Mouse (Mus musculus) hindbrain, embryonic 16.5 days (tissue): ENCODE measurements around the gene Ap1s3. TPM values are rescaled to one million over a fixed set of nuclear protein-coding genes. Genes with fewer than 3 reads are reported as not detected.
A peak's percentile ranks its signal among the peaks of the same experiment; 100 is the strongest.

Experiments
- ATAC-seq: fragments of 200-750 bp; cut with Nextera tagmentation; 2 replicates; pipeline ENCODE4 v1.8.0; 2017; ENCODE audit warnings: moderate TSS enrichment, moderate library complexity
- H3K27ac ChIP-seq: fragments of 300-500 bp; sonication (generic); 2 replicates; pipeline ENCODE4 v1.5.1; 2014; ENCODE audit warnings: low read depth, mild to moderate bottlenecking, control low read depth, low read length, moderate library complexity
- H3K27me3 ChIP-seq: fragments of 300-500 bp; sonication (generic); replicated peaks from 2 replicates; pipeline ENCODE4 v1.6.1; 2014; ENCODE audit warnings: low read length; ENCODE audit not compliant: control insufficient read depth, insufficient read depth
- H3K36me3 ChIP-seq: fragments of 300-500 bp; sonication (generic); 2 replicates; pipeline ENCODE4 v1.6.1; 2014; ENCODE audit warnings: mild to moderate bottlenecking, low read length, moderate library complexity, mixed read lengths; ENCODE audit not compliant: control insufficient read depth, insufficient read depth
- H3K4me1 ChIP-seq: fragments of 300-500 bp; sonication (generic); 2 replicates; pipeline ENCODE4 v1.6.1; 2014; ENCODE audit warnings: low read depth, low read length; ENCODE audit not compliant: control insufficient read depth, insufficient read depth
- H3K4me2 ChIP-seq: fragments of 300-500 bp; sonication (generic); 2 replicates; pipeline ENCODE4 v1.6.1; 2014; ENCODE audit warnings: mild to moderate bottlenecking, low read length, control low read depth, moderate library complexity
- H3K4me3 ChIP-seq: fragments of 300-500 bp; sonication (generic); 2 replicates; pipeline ENCODE4 v1.5.1; 2014; ENCODE audit warnings: mild to moderate bottlenecking, low read length, control low read depth, moderate library complexity
- H3K9ac ChIP-seq: fragments of 300-500 bp; sonication (generic); 2 replicates; pipeline ENCODE4 v1.6.1; 2014; ENCODE audit warnings: low read depth, mild to moderate bottlenecking, control low read depth, low read length, moderate library complexity
- H3K9me3 ChIP-seq: fragments of 300-500 bp; sonication (generic); 2 replicates; pipeline ENCODE4 v1.6.1; 2014; ENCODE audit warnings: mild to moderate bottlenecking, low read length, moderate library complexity; ENCODE audit not compliant: control insufficient read depth
- WGBS: fragments of 180-500 bp; shearing (Covaris S2); extraction: QIAGEN DNeasy Blood & Tissue Kit; methylation state at CpG from one replicate; pipeline ENCODE4 v1.1.7; 2014; 5-methylcytosine and 5-hydroxymethylcytosine counted together
- polyA plus RNA-seq: library from polyadenylated mRNA; unstranded; fragments of >200 nt; fragmentation: Nextera tagmentation; extraction: Ambion mirVana; gene quantifications from 2 replicates; pipeline ENCODE4 v1.2.1, GENCODE M21; 2015

Ap1s3 gene
- polyA plus RNA-seq, 1 experiment from 2014 or later: 0.16 TPM

GRCm38 (mm10) chr1:79643411-79644110 lies 28.2 kb downstream of the Ap1s3 start:
- H3K36me3 ChIP-seq: no peaks in the 10 kb centered on the region
- H3K27me3 ChIP-seq: no peaks in the 10 kb centered on the region
- no peak overlapping the region for H3K4me2 ChIP-seq
- H3K9me3 ChIP-seq: no peaks in the 10 kb centered on the region
- H3K4me3 ChIP-seq: no peak overlapping the region
- ATAC-seq: no peak
- H3K4me1 ChIP-seq: no peaks in the 10 kb centered on the region
- 88% methylated on average over 6 of the region's 6 CpGs for WGBS
- no peak overlapping the region for H3K27ac ChIP-seq
- no peak overlapping the region for H3K9ac ChIP-seq

GRCm38 (mm10) chr1:79642680-79643079 lies 29.1 kb downstream of the Ap1s3 start:
- Histone ChIP-seq H3K4me1 (no peaks in the 10 kb centered on the region), H3K27ac (no peak overlapping the region), H3K9ac (no peak overlapping the region), H3K4me3 (no peak overlapping the region), H3K36me3 (no peaks in the 10 kb centered on the region), H3K9me3 (no peaks in the 10 kb centered on the region), H3K4me2 (no peak overlapping the region), H3K27me3 (no peaks in the 10 kb centered on the region)
- no peak for ATAC-seq
- 95% methylated on average over 3 of the region's 3 CpGs for WGBS

- no peak for ATAC-seq
Observed at GRCm38 (mm10) chr1:79641355-79641754, 30.4 kb downstream of the Ap1s3 start.

GRCm38 (mm10) chr1:79640151-79640550 lies 31.6 kb downstream of the Ap1s3 start:
- Histone ChIP-seq H3K4me3 (no peak overlapping the region), H3K27me3 (no peaks in the 10 kb centered on the region), H3K36me3 (no peaks in the 10 kb centered on the region), H3K27ac (no peak overlapping the region), H3K9me3 (no peaks in the 10 kb centered on the region), H3K4me2 (no peak overlapping the region), H3K9ac (no peak overlapping the region), H3K4me1 (no peaks in the 10 kb centered on the region)
- WGBS: 41% methylated on average over 7 of the region's 7 CpGs
- peak; percentile 91 for ATAC-seq

More at GRCm38 (mm10) chr1:79641355-79641754, 30.4 kb downstream of the Ap1s3 start:
- no peak overlapping the region for H3K9ac ChIP-seq
- no peaks in the 10 kb centered on the region for H3K27me3 ChIP-seq
- WGBS: 84% methylated on average over 6 of the region's 6 CpGs
- no peaks in the 10 kb centered on the region for H3K36me3 ChIP-seq
- H3K4me1 ChIP-seq: no peaks in the 10 kb centered on the region
- H3K27ac ChIP-seq: no peak overlapping the region
- H3K4me3 ChIP-seq: no peak overlapping the region
- H3K4me2 ChIP-seq: no peak overlapping the region
- H3K9me3 ChIP-seq: no peaks in the 10 kb centered on the region

- H3K4me1 ChIP-seq: no peaks in the 10 kb centered on the region
- H3K4me2 ChIP-seq: no peak overlapping the region
- 0 out of 2 replicates have a peak, but pooled peaks have one; percentile 9 for ATAC-seq
- H3K4me3 ChIP-seq: no peak overlapping the region
- no peaks in the 10 kb centered on the region for H3K36me3 ChIP-seq
- no peaks in the 10 kb centered on the region for H3K9me3 ChIP-seq
- H3K27ac ChIP-seq: no peak overlapping the region
- WGBS: 70% methylated on average over 5 of the region's 5 CpGs
- H3K27me3 ChIP-seq: no peaks in the 10 kb centered on the region
- H3K9ac ChIP-seq: no peak overlapping the region
Observed at GRCm38 (mm10) chr1:79639683-79640082, 32.1 kb downstream of the Ap1s3 start.

- ATAC-seq: no peak
- H3K9ac ChIP-seq: no peak overlapping the region
- H3K4me1 ChIP-seq: no peaks in the 10 kb centered on the region
- no peak overlapping the region for H3K4me2 ChIP-seq
- no peaks in the 10 kb centered on the region for H3K9me3 ChIP-seq
- no peaks in the 10 kb centered on the region for H3K36me3 ChIP-seq
- 88% methylated on average over 6 of the region's 6 CpGs for WGBS
- no peak overlapping the region for H3K27ac ChIP-seq
- no peaks in the 10 kb centered on the region for H3K27me3 ChIP-seq
- H3K4me3 ChIP-seq: no peak overlapping the region
Observed at GRCm38 (mm10) chr1:79639107-79639506, 32.7 kb downstream of the Ap1s3 start.

GRCm38 (mm10) chr1:79637768-79638167 lies 34.0 kb downstream of the Ap1s3 start:
- H3K9me3 ChIP-seq: no peaks in the 10 kb centered on the region
- no peak overlapping the region for H3K4me2 ChIP-seq
- H3K27ac ChIP-seq: no peak overlapping the region
- WGBS: 93% methylated on average over 2 of the region's 2 CpGs
- no peaks in the 10 kb centered on the region for H3K4me1 ChIP-seq
- H3K9ac ChIP-seq: no peak overlapping the region
- no peak for ATAC-seq
- no peaks in the 10 kb centered on the region for H3K27me3 ChIP-seq
- no peaks in the 10 kb centered on the region for H3K36me3 ChIP-seq
- H3K4me3 ChIP-seq: no peak overlapping the region

- no peak for ATAC-seq
- no peaks in the 10 kb centered on the region for H3K27me3 ChIP-seq
- no peak overlapping the region for H3K27ac ChIP-seq
- no peaks in the 10 kb centered on the region for H3K36me3 ChIP-seq
- no peak overlapping the region for H3K9ac ChIP-seq
- 93% methylated on average over 4 of the region's 4 CpGs for WGBS
- no peaks in the 10 kb centered on the region for H3K4me1 ChIP-seq
- no peak overlapping the region for H3K4me2 ChIP-seq
- H3K9me3 ChIP-seq: no peaks in the 10 kb centered on the region
- H3K4me3 ChIP-seq: no peak overlapping the region
Observed at GRCm38 (mm10) chr1:79631521-79631920, 40.3 kb downstream of the Ap1s3 start.

- H3K9ac ChIP-seq: no peak overlapping the region
- H3K4me2 ChIP-seq: no peak overlapping the region
- 89% methylated on average over 5 of the region's 5 CpGs for WGBS
- no peaks in the 10 kb centered on the region for H3K9me3 ChIP-seq
- H3K4me3 ChIP-seq: no peak overlapping the region
- no peaks in the 10 kb centered on the region for H3K27me3 ChIP-seq
- H3K4me1 ChIP-seq: no peaks in the 10 kb centered on the region
- H3K27ac ChIP-seq: no peak overlapping the region
- no peaks in the 10 kb centered on the region for H3K36me3 ChIP-seq
- no peak for ATAC-seq
Observed at GRCm38 (mm10) chr1:79629726-79630125, 42.0 kb downstream of the Ap1s3 start.
